Mouse (Mus musculus) midbrain, postnatal 0 days (tissue): ENCODE results near the gene Zfp558. TPM values are rescaled to one million over a fixed set of nuclear protein-coding genes. Genes with fewer than 3 reads are reported as not detected.
"Not testable (repeated sequence)": the region's sequence is repeated elsewhere in the genome, so short reads cannot be mapped to it uniquely, and the experiment has no call there.

Experiments
- ATAC-seq: fragments of 200-750 bp; cut with Nextera tagmentation; 2 replicates; pipeline ENCODE4 v1.8.0; 2017; ENCODE audit warnings: moderate number of reproducible peaks, mild to moderate bottlenecking, moderate TSS enrichment, moderate library complexity; ENCODE audit not compliant: low FRiP score
- DNase-seq: peaks from one replicate; pipeline ENCODE4 v3.0.0-alpha.2; 2015; ENCODE audit warnings: low spot score
- H3K27ac ChIP-seq: fragments of 300-500 bp; sonication (generic); 2 replicates; pipeline ENCODE4 v1.5.1; 2014; ENCODE audit warnings: low read depth, mild to moderate bottlenecking, low read length, mixed read lengths
- H3K27me3 ChIP-seq: fragments of 300-500 bp; sonication (generic); 2 replicates; pipeline ENCODE4 v1.6.1; 2014; ENCODE audit warnings: low read length, control low read depth, mixed read lengths; ENCODE audit not compliant: insufficient read depth
- H3K36me3 ChIP-seq: fragments of 300-500 bp; sonication (generic); 2 replicates; pipeline ENCODE4 v1.6.1; 2014; ENCODE audit warnings: low read length, control low read depth, mixed read lengths; ENCODE audit not compliant: insufficient read depth
- H3K4me1 ChIP-seq: fragments of 300-500 bp; sonication (generic); 2 replicates; pipeline ENCODE4 v1.6.1; 2014; ENCODE audit warnings: mild to moderate bottlenecking, control low read depth, antibody characterized with exemption, low read length, mixed read lengths; ENCODE audit not compliant: insufficient read depth
- H3K4me2 ChIP-seq: fragments of 300-500 bp; sonication (generic); 2 replicates; pipeline ENCODE4 v1.6.1; 2014; ENCODE audit warnings: low read depth, mild to moderate bottlenecking, low read length, mixed read lengths; ENCODE audit not compliant: poor library complexity, severe bottlenecking
- H3K4me3 ChIP-seq: fragments of 300-500 bp; sonication (generic); 2 replicates; pipeline ENCODE4 v1.5.1; 2014; ENCODE audit warnings: low read depth, mild to moderate bottlenecking, low read length, moderate library complexity
- H3K9ac ChIP-seq: fragments of 300-500 bp; sonication (generic); replicated peaks from 2 replicates; pipeline ENCODE4 v1.6.1; 2014; ENCODE audit warnings: mild to moderate bottlenecking, low read length, moderate library complexity, mixed read lengths; ENCODE audit not compliant: poor library complexity, severe bottlenecking
- H3K9me3 ChIP-seq: fragments of 300-500 bp; sonication (generic); 2 replicates; pipeline ENCODE4 v1.6.1; 2016; ENCODE audit warnings: low read length, control low read depth
- CTCF ChIP-seq: IDR thresholded peaks from 2 replicates; pipeline ENCODE4 v1.5.1; 2016; ENCODE audit warnings: antibody characterized with exemption, mild to moderate bottlenecking
- WGBS: fragments of 180-500 bp; shearing (Covaris S2); extraction: QIAGEN DNeasy Blood & Tissue Kit; methylation state at CpG from one replicate; pipeline ENCODE4 v1.1.7; 2014; 5-methylcytosine and 5-hydroxymethylcytosine counted together
- microRNA-seq: library from miRNA; unstranded; fragments of <30 nt; microRNA quantifications from one replicate; pipeline ENCODE4, GENCODE M21; 2016; ENCODE audit warnings: borderline number of aligned reads
- polyA plus RNA-seq: library from polyadenylated mRNA; unstranded; fragments of >200 nt; fragmentation: Nextera tagmentation; extraction: Ambion mirVana; gene quantifications from 2 replicates; pipeline ENCODE4 v1.2.1, GENCODE M21; 2015
- total RNA-seq: library from RNA; depleted of rRNA; stranded (reverse); fragments of >200 nt; gene quantifications from 2 replicates; pipeline ENCODE4 v1.2.3, GENCODE M21; 2014; rRNA removed

Zfp558 gene
- total and polyA plus RNA-seq, 2 experiments from 2014 or later = 26.7 to 43.1 TPM

DNA sequence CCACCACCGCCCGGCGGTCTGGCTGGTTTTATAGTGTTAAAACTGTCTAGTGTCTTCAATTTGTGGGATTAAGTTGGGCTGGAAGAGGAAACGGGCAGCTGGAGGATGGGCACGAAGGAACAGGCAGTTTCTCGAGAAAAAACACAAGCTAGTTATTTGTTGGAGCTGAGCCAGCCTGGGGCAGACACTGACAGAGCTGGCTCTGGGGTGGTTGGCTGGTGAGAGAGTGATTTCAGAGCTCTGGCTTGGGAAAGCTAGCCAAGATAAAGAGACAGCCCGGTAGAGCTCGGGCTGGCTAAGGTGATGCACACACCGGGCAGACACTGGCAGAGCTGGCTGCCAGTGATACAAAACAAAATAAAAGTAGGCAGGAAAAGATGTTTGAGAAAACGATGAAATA lies 46.4 kb downstream of the Zfp558 start:
- Histone ChIP-seq H3K27me3 (no peaks in the 10 kb centered on the region), H3K4me3 (no peak overlapping the region), H3K4me2 (no peak overlapping the region), H3K9ac (no peak overlapping the region), H3K9me3 (no peaks in the 10 kb centered on the region), H3K36me3 (no peaks in the 10 kb centered on the region), H3K4me1 (no peaks in the 10 kb centered on the region), H3K27ac (no peak overlapping the region)
- WGBS = 80% methylated on average over 10 of the region's 10 CpGs
- ATAC-seq (no peak), DNase-seq (peak; percentile 40)
- TF ChIP-seq CTCF = no peak

- no peak for ATAC-seq
- Histone ChIP-seq H3K27me3 (no peaks in the 10 kb centered on the region), H3K27ac (no peak within 1 kb of the TSS)
Observed at GRCm38 (mm10) chr9:18430354-18430753, 47.7 kb downstream of the Zfp558 start, which contains the start of gene Mbd3l2. Mbd3l2 (plus strand) TSS chr9:18430654.

DNA sequence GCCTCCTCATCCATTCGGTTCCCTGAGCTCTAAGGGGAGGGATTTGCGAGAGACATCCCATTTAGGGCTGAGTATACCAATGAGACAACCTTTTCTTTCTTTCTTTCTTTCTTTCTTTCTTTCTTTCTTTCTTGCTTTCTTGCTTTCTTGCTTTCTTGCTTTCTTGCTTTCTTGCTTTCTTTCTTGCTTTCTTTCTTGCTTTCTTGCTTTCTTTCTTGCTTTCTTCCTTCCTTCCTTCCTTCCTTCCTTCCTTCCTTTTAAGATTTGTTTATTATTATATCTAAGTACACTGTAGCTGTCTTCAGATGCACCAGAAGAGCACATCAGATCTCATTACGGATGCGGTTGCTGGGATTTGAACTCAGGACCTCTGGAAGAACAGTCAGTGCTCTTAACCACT lies 65.7 kb downstream of the Zfp558 start:
- H3K9me3 ChIP-seq, H3K27ac ChIP-seq, ATAC-seq, H3K4me2 ChIP-seq, H3K4me1 ChIP-seq, DNase-seq, H3K27me3 ChIP-seq, H3K4me3 ChIP-seq, H3K36me3 ChIP-seq, H3K9ac ChIP-seq: not testable (repeated sequence)
- 86% methylated on average over 4 of the region's 4 CpGs for WGBS

More at GRCm38 (mm10) chr9:18430354-18430753, 47.7 kb downstream of the Zfp558 start, which contains the start of gene Mbd3l2:
- no peak for DNase-seq
- no peak within 1 kb of the TSS for H3K9ac ChIP-seq
- no peak within 1 kb of the TSS for H3K4me3 ChIP-seq
- no peaks in the 10 kb centered on the region for H3K9me3 ChIP-seq
- H3K4me1 ChIP-seq = no peaks in the 10 kb centered on the region
- no peak for TF ChIP-seq CTCF
- H3K36me3 ChIP-seq = no peaks in the 10 kb centered on the region
- H3K4me2 ChIP-seq = no peak within 1 kb of the TSS

Small RNA genes within 50 kb of the gene (microRNA-seq; reads per million reads assigned to microRNA genes)
- not detected for gene Gm22854

Other genes starting within 250 kb of the Zfp558 start
- gene Chordc1, start 186.1 kb downstream of the Zfp558 start, total RNA-seq = 43.9 and 49.4 TPM in 2 replicates
- 56.1 and 60.6 TPM in 2 replicates for gene Chordc1, start 186.1 kb downstream of the Zfp558 start, polyA plus RNA-seq
- 1.9 and 2.1 TPM in 2 replicates for gene Naalad2, start 75.3 kb downstream of the Zfp558 start, total RNA-seq
- 0.94 and 1.9 TPM in 2 replicates for gene Naalad2, start 75.3 kb downstream of the Zfp558 start, polyA plus RNA-seq
- not detected in 2 replicates for gene Ubtfl1, start 73.8 kb downstream of the Zfp558 start, total RNA-seq
- not detected in 2 replicates for gene Ubtfl1, start 73.8 kb downstream of the Zfp558 start, polyA plus RNA-seq
- gene Mbd3l2, start 47.6 kb downstream of the Zfp558 start, total RNA-seq = not detected in 2 replicates
- not detected in 2 replicates for gene Mbd3l2, start 47.6 kb downstream of the Zfp558 start, polyA plus RNA-seq
- not detected in 2 replicates for gene Mbd3l1, start 91 bp upstream of the Zfp558 start, total RNA-seq
- gene Mbd3l1, start 91 bp upstream of the Zfp558 start, polyA plus RNA-seq = not detected in 2 replicates
- gene Muc16, start 196.3 kb upstream of the Zfp558 start, total RNA-seq = 0.05 TPM in 1 of 2 replicates, not detected in the other
- not detected in 2 replicates for gene Muc16, start 196.3 kb upstream of the Zfp558 start, polyA plus RNA-seq